9 mouse cellular contexts compared by ENCODE assay signal in the genomic region with DNA sequence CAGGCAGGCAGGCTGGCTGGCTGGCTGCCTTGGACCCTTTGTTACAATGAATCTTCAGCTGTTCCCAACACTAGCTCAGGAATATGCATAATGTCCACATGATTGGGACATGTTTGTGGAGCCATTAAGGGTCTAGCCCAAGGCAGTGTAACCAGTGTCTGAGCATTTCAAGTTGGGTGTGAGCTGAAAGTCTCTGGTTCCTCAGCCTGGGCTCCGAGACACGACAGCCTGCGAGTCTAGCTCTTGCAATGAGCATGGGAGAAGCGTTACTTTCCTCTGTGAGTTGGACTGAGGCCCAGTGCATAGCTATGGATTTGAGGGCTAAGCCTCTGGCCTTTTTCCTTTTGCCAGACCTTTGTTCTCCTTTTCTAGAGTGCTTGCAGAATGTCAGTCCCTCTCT. TPM values are rescaled to one million over a fixed set of nuclear protein-coding genes. Genes with fewer than 3 reads are reported as not detected.
A peak's percentile ranks its signal among the peaks of the same experiment; 100 is the strongest.
DNase-seq lines count a peak whose midpoint lies in the region; TF ChIP-seq lines count a peak whose summit lies in the region.
"Had no signal": no experiment of that assay in that cellular context is flagged by ENCODE, and none has a peak within 500 bp of the region (broad histone marks: within the 10 kb centered on the region; RNA-seq: fewer than 3 reads in every experiment).

No protein-coding gene starts in this region.

- no peak for TF ChIP-seq POLR2A in heart, adult 2 months (IDR thresholded peaks at IDR 0.05; ENCODE audit: insufficient read depth, low read depth, low read length)

- H3K27me3 ChIP-seq in heart, adult 2 months (ENCODE audit: control insufficient read depth, insufficient read depth, low read length): no peaks in the 10 kb centered on the region

- no peak overlapping the region for H3K9ac ChIP-seq in heart, adult 2 months (ENCODE audit: low read depth, low read length)

- H3K4me3 ChIP-seq in heart, adult 2 months: no peak overlapping the region

- TF ChIP-seq EP300 in heart, adult 2 months (IDR thresholded peaks at IDR 0.05; ENCODE audit: insufficient read depth, low read depth, low read length): no peak

- H3K4me1 ChIP-seq in heart, adult 2 months (ENCODE audit: control insufficient read depth, insufficient read depth, low read length): peaks cover 28% of the 10 kb centered on the region

- 8% methylated on average over 4 of the region's 4 CpGs for whole genome bisulfite sequencing in heart, adult 2 months

- TF ChIP-seq CTCF in heart, adult 2 months (IDR thresholded peaks at IDR 0.05): no peak

- H3K79me2 ChIP-seq in heart, adult 2 months (replicated peaks; ENCODE audit: control insufficient read depth, insufficient read depth, low read length): peaks cover 2% of the 10 kb centered on the region

- peaks cover 36% of the 10 kb centered on the region for H3K36me3 ChIP-seq in heart, adult 2 months (ENCODE audit: control insufficient read depth, insufficient read depth, low read length)

- H3K27ac ChIP-seq in heart, adult 2 months: peak overlapping the region; percentile 30; the same call in 1 of the 2 replicates

- peak in 1 of 2 experiments; percentile 23 for DNase-seq in heart, adult 2 months
- no peak for DNase-seq in heart, postnatal 14 days
- peak; percentile 16 for DNase-seq in right cerebral cortex, postnatal 4 days
- no peak for DNase-seq in right cerebral cortex, adult 18-20 months
- DNase-seq in kidney, postnatal 4 days: peak; percentile 31 to 50
- DNase-seq in MN1 (ENCODE audit: low spot score): no peak
- DNase-seq in spleen, postnatal 10 days (ENCODE audit: low spot score in 2 of 2): no peak
- no peak for DNase-seq in layer of hippocampus, postnatal 10 days (ENCODE audit: low spot score in 2 of 2)
- DNase-seq: cerebellum, adult 9-11 months had no signal

- intact Hi-C loops in heart, adult 2 months (cut with DNase I): no loop called here
- intact Hi-C loops in heart, postnatal 14 days (cut with DNase I): no loop called here

RNA-seq across cellular contexts. Expression of gene Itpr1, which starts 35.6 kb away (rescaled TPM):
- 10 to 100 TPM; 37.9 to 47.6 TPM for total RNA-seq in heart, adult 2 months (2021)
- 14.0 and 32.8 TPM in 2 replicates for polyA plus RNA-seq in heart, adult 2 months (2012; rRNA removed)
- 10 to 100 TPM; 57.3 to 63.4 TPM for total RNA-seq in heart, postnatal 14 days (2021)
- 10 to 100 TPM; 79.2 to 94.8 TPM for total RNA-seq in layer of hippocampus, postnatal 10 days (2021)

Comparison
In these comparisons a context has a peak if more than half of its experiments do, and no peak if none do; other contexts are left out.
1. DNase-seq: peak in right cerebral cortex, postnatal 4 days (single experiment) and kidney, postnatal 4 days (2 of 2); none in heart, postnatal 14 days (0 of 2), right cerebral cortex, adult 18-20 months (single experiment), MN1 (single experiment), spleen, postnatal 10 days (0 of 2) and layer of hippocampus, postnatal 10 days (0 of 2).